Mouse (Mus musculus): Measurements from ENCODE around the gene Kcnma1. TPM values are rescaled to one million over a fixed set of nuclear protein-coding genes. Genes with fewer than 3 reads are reported as not detected.

The Kcnma1 gene
- total RNA-seq (2014; rRNA removed) = 0.18 and 0.20 TPM in 2 replicates
- 0.02 TPM in 1 of 2 replicates, not detected in the other for polyA plus RNA-seq (2012; rRNA removed)

- Histone ChIP-seq H3K9ac (ENCODE audit: low read depth, low read length) (no peak within 1 kb of the TSS), H3K36me3 (ENCODE audit: control insufficient read depth, insufficient read depth, low read length) (no peaks in the 10 kb centered on the region), H3K27ac (replicated peaks; ENCODE audit: insufficient read depth, low read depth, low read length) (no peak within 1 kb of the TSS), H3K79me2 (ENCODE audit: control insufficient read depth, insufficient read depth, low read length) (no peaks in the 10 kb centered on the region), H3K4me3 (ENCODE audit: insufficient read depth, low read depth, low read length) (no peak within 1 kb of the TSS), H3K27me3 (ENCODE audit: control insufficient read depth, insufficient read depth, low read length) (no peaks in the 10 kb centered on the region), H3K4me1 (ENCODE audit: control insufficient read depth, insufficient read depth, low read length) (no peaks in the 10 kb centered on the region)
- TF ChIP-seq POLR2A (IDR thresholded peaks at IDR 0.05; ENCODE audit: extremely low read depth, insufficient read depth, low read length) = no peak
- no peak for TF ChIP-seq CTCF (IDR thresholded peaks at IDR 0.05; ENCODE audit: low read depth, low read length)
- DNase-seq (ENCODE audit: extremely low read depth, low read depth, low spot score) = no peak
- 42% methylated on average over 3 of the region's 3 CpGs for WGBS
Observed at GRCm38 (mm10) chr14:24014391-24014790, at the start of gene Kcnma1. Gene Kcnma1, minus strand, starts transcription at chr14:24014491.

- Histone ChIP-seq H3K4me1 (ENCODE audit: control insufficient read depth, insufficient read depth, low read length) (no peaks in the 10 kb centered on the region), H3K79me2 (ENCODE audit: control insufficient read depth, insufficient read depth, low read length) (no peaks in the 10 kb centered on the region), H3K27ac (replicated peaks; ENCODE audit: insufficient read depth, low read depth, low read length) (no peak overlapping the region), H3K27me3 (ENCODE audit: control insufficient read depth, insufficient read depth, low read length) (no peaks in the 10 kb centered on the region), H3K4me3 (ENCODE audit: insufficient read depth, low read depth, low read length) (no peak overlapping the region), H3K9ac (ENCODE audit: low read depth, low read length) (no peak overlapping the region), H3K36me3 (ENCODE audit: control insufficient read depth, insufficient read depth, low read length) (no peaks in the 10 kb centered on the region)
- peak; percentile 55 for TF ChIP-seq CTCF (IDR thresholded peaks at IDR 0.05; ENCODE audit: low read depth, low read length)
- no peak for TF ChIP-seq POLR2A (IDR thresholded peaks at IDR 0.05; ENCODE audit: extremely low read depth, insufficient read depth, low read length)
- peak; percentile 43 for DNase-seq (ENCODE audit: extremely low read depth, low read depth, low spot score)
- 44% methylated on average over 8 of the region's 8 CpGs for WGBS
Observed at GRCm38 (mm10) chr14:24059747-24060146, 45.5 kb upstream of the Kcnma1 start.

- Histone ChIP-seq H3K4me3 (ENCODE audit: insufficient read depth, low read depth, low read length) (no peak overlapping the region), H3K36me3 (ENCODE audit: control insufficient read depth, insufficient read depth, low read length) (no peaks in the 10 kb centered on the region), H3K27ac (replicated peaks; ENCODE audit: insufficient read depth, low read depth, low read length) (no peak overlapping the region), H3K27me3 (ENCODE audit: control insufficient read depth, insufficient read depth, low read length) (no peaks in the 10 kb centered on the region), H3K4me1 (ENCODE audit: control insufficient read depth, insufficient read depth, low read length) (no peaks in the 10 kb centered on the region), H3K9ac (ENCODE audit: low read depth, low read length) (no peak overlapping the region), H3K79me2 (ENCODE audit: control insufficient read depth, insufficient read depth, low read length) (no peaks in the 10 kb centered on the region)
- 69% methylated on average over 4 of the region's 4 CpGs for WGBS
- peak; percentile 30 for DNase-seq (ENCODE audit: extremely low read depth, low read depth, low spot score)
- TF ChIP-seq CTCF (IDR thresholded peaks at IDR 0.05; ENCODE audit: low read depth, low read length) (no peak), POLR2A (IDR thresholded peaks at IDR 0.05; ENCODE audit: extremely low read depth, insufficient read depth, low read length) (no peak)
Observed at GRCm38 (mm10) chr14:24059287-24059686, 45.0 kb upstream of the Kcnma1 start.

GRCm38 (mm10) chr14:24051821-24052220 is 37.5 kb upstream of the Kcnma1 start:
- TF ChIP-seq POLR2A (IDR thresholded peaks at IDR 0.05; ENCODE audit: extremely low read depth, insufficient read depth, low read length) = no peak
- no peak for TF ChIP-seq CTCF (IDR thresholded peaks at IDR 0.05; ENCODE audit: low read depth, low read length)
- H3K79me2 ChIP-seq (ENCODE audit: control insufficient read depth, insufficient read depth, low read length) = no peaks in the 10 kb centered on the region
- WGBS = 74% methylated on average over 2 of the region's 2 CpGs

GRCm38 (mm10) chr14:24036609-24037008 is 22.3 kb upstream of the Kcnma1 start:
- TF ChIP-seq CTCF (IDR thresholded peaks at IDR 0.05; ENCODE audit: low read depth, low read length) (no peak), POLR2A (IDR thresholded peaks at IDR 0.05; ENCODE audit: extremely low read depth, insufficient read depth, low read length) (no peak)
- Histone ChIP-seq H3K36me3 (ENCODE audit: control insufficient read depth, insufficient read depth, low read length) (no peaks in the 10 kb centered on the region), H3K4me3 (ENCODE audit: insufficient read depth, low read depth, low read length) (no peak overlapping the region), H3K27ac (replicated peaks; ENCODE audit: insufficient read depth, low read depth, low read length) (no peak overlapping the region), H3K27me3 (ENCODE audit: control insufficient read depth, insufficient read depth, low read length) (no peaks in the 10 kb centered on the region), H3K79me2 (ENCODE audit: control insufficient read depth, insufficient read depth, low read length) (no peaks in the 10 kb centered on the region; the same call in 1 of the 2 replicates), H3K9ac (ENCODE audit: low read depth, low read length) (no peak overlapping the region), H3K4me1 (ENCODE audit: control insufficient read depth, insufficient read depth, low read length) (no peaks in the 10 kb centered on the region)
- 67% methylated on average over 2 of the region's 2 CpGs for WGBS
- no peak for DNase-seq (ENCODE audit: extremely low read depth, low read depth, low spot score)

More at GRCm38 (mm10) chr14:24051821-24052220, 37.5 kb upstream of the Kcnma1 start:
- H3K27me3 ChIP-seq (ENCODE audit: control insufficient read depth, insufficient read depth, low read length) = no peaks in the 10 kb centered on the region
- H3K27ac ChIP-seq (replicated peaks; ENCODE audit: insufficient read depth, low read depth, low read length) = no peak overlapping the region
- H3K4me3 ChIP-seq (ENCODE audit: insufficient read depth, low read depth, low read length) = no peak overlapping the region
- H3K4me1 ChIP-seq (ENCODE audit: control insufficient read depth, insufficient read depth, low read length) = no peaks in the 10 kb centered on the region
- H3K36me3 ChIP-seq (ENCODE audit: control insufficient read depth, insufficient read depth, low read length) = no peaks in the 10 kb centered on the region
- no peak for DNase-seq (ENCODE audit: extremely low read depth, low read depth, low spot score)
- H3K9ac ChIP-seq (ENCODE audit: low read depth, low read length) = no peak overlapping the region

GRCm38 (mm10) chr14:24036208-24036535 is 21.9 kb upstream of the Kcnma1 start:
- no peaks in the 10 kb centered on the region for H3K27me3 ChIP-seq (ENCODE audit: control insufficient read depth, insufficient read depth, low read length)
- no peak overlapping the region for H3K9ac ChIP-seq (ENCODE audit: low read depth, low read length)
- no peaks in the 10 kb centered on the region for H3K36me3 ChIP-seq (ENCODE audit: control insufficient read depth, insufficient read depth, low read length)
- H3K4me3 ChIP-seq (ENCODE audit: insufficient read depth, low read depth, low read length) = no peak overlapping the region
- no peaks in the 10 kb centered on the region for H3K4me1 ChIP-seq (ENCODE audit: control insufficient read depth, insufficient read depth, low read length)
- no peak for TF ChIP-seq CTCF (IDR thresholded peaks at IDR 0.05; ENCODE audit: low read depth, low read length)
- TF ChIP-seq POLR2A (IDR thresholded peaks at IDR 0.05; ENCODE audit: extremely low read depth, insufficient read depth, low read length) = no peak
- no peak for DNase-seq (ENCODE audit: extremely low read depth, low read depth, low spot score)
- 38% methylated on average over 4 of the region's 4 CpGs for WGBS
- H3K79me2 ChIP-seq (ENCODE audit: control insufficient read depth, insufficient read depth, low read length) = no peaks in the 10 kb centered on the region; the same call in 1 of the 2 replicates
- no peak overlapping the region for H3K27ac ChIP-seq (replicated peaks; ENCODE audit: insufficient read depth, low read depth, low read length)

Measured in liver, adult 2 months (tissue).